13 mouse cellular contexts compared by ENCODE assay signal in genomic region chr11:36103556-36103955, GRCm38 (mm10).
DNase-seq lines count a peak whose midpoint lies in the region; ATAC-seq and TF ChIP-seq lines count a peak whose summit lies in the region.
"Had no signal": no experiment of that assay in that cellular context is flagged by ENCODE, and none has a peak within 500 bp of the region (broad histone marks: within the 10 kb centered on the region; RNA-seq: fewer than 3 reads in every experiment).

No protein-coding gene starts in this region.

- ATAC-seq in neural tube, embryonic 15.5 days (ENCODE audit: low FRiP score): 0 out of 2 replicates have a peak, but pooled peaks have one; percentile 28
- ATAC-seq: liver, embryonic 12.5 days; Patski had no signal

- H3K9me3 ChIP-seq in neural tube, embryonic 15.5 days (replicated peaks): no peaks in the 10 kb centered on the region
- H3K9me3 ChIP-seq: embryonic facial prominence, embryonic 10.5 days; liver, embryonic 12.5 days had no signal

- intact Hi-C loops in left cerebral cortex, postnatal 4 days (cut with DNase I): no loop called here

- no peak for TF ChIP-seq CTCF in cerebellum, adult 2 months (IDR thresholded peaks at IDR 0.05; ENCODE audit: borderline replicate concordance, insufficient read depth, low read depth, low read length)

- peak; percentile 81 to 82 for DNase-seq in cerebellum, postnatal 10 days
- DNase-seq in cerebellum, adult 2 months: no peak
- DNase-seq in left cerebral cortex, postnatal 4 days: peak; percentile 72
- DNase-seq in left cerebral cortex, adult 9 months (ENCODE audit: low spot score in 2 of 2): no peak
- peak; percentile 40 for DNase-seq in kidney, adult 9 months
- no peak for DNase-seq in right cerebral cortex, postnatal 25 days
- DNase-seq in layer of hippocampus, postnatal 10 days (ENCODE audit: low spot score in 2 of 2): no peak
- DNase-seq: cerebellum, adult 11-12 months; right cerebral cortex, postnatal 4 days had no signal

- no peaks in the 10 kb centered on the region for H3K36me3 ChIP-seq in neural tube, embryonic 15.5 days
- H3K36me3 ChIP-seq: embryonic facial prominence, embryonic 10.5 days; liver, embryonic 12.5 days had no signal

- no peak overlapping the region for H3K27ac ChIP-seq in cerebellum, adult 2 months (ENCODE audit: insufficient read depth, low read length)
- no peak overlapping the region; the same call in 1 of the 2 replicates for H3K27ac ChIP-seq in neural tube, embryonic 15.5 days (replicated peaks)
- H3K27ac ChIP-seq: embryonic facial prominence, embryonic 10.5 days; liver, embryonic 12.5 days had no signal

- no peaks in the 10 kb centered on the region for H3K27me3 ChIP-seq in cerebellum, adult 2 months (ENCODE audit: control insufficient read depth, insufficient read depth, low read length)
- H3K27me3 ChIP-seq in neural tube, embryonic 15.5 days (replicated peaks): no peaks in the 10 kb centered on the region
- H3K27me3 ChIP-seq: liver, embryonic 12.5 days had no signal

- H3K9ac ChIP-seq in neural tube, embryonic 15.5 days (replicated peaks): no peak overlapping the region
- H3K9ac ChIP-seq: liver, embryonic 12.5 days had no signal

- H3K4me3 ChIP-seq in cerebellum, adult 2 months (replicated peaks; ENCODE audit: insufficient read depth, low read depth, low read length): no peak overlapping the region
- no peak overlapping the region for H3K4me3 ChIP-seq in neural tube, embryonic 15.5 days (replicated peaks)
- H3K4me3 ChIP-seq: embryonic facial prominence, embryonic 10.5 days; liver, embryonic 12.5 days had no signal

- no peak for TF ChIP-seq POLR2A in cerebellum, adult 2 months (IDR thresholded peaks at IDR 0.05; ENCODE audit: borderline replicate concordance, insufficient read depth, low read length)

- no peaks in the 10 kb centered on the region for H3K4me1 ChIP-seq in cerebellum, adult 2 months (ENCODE audit: control insufficient read depth, insufficient read depth, low read length)
- H3K4me1 ChIP-seq in neural tube, embryonic 15.5 days: peaks cover 35% of the 10 kb centered on the region
- H3K4me1 ChIP-seq: liver, embryonic 12.5 days had no signal

- no peak overlapping the region for H3K4me2 ChIP-seq in neural tube, embryonic 15.5 days
- H3K4me2 ChIP-seq: liver, embryonic 12.5 days had no signal

- WGBS in cerebellum, adult 2 months: 46% methylated on average over 6 of the region's 6 CpGs
- 16% methylated on average over 6 of the region's 6 CpGs for WGBS in neural tube, embryonic 15.5 days

Comparison
In these comparisons a context has a peak if more than half of its experiments do, and no peak if none do; other contexts are left out.
1. DNase-seq: peak in cerebellum, postnatal 10 days (2 of 2), left cerebral cortex, postnatal 4 days (single experiment) and kidney, adult 9 months (single experiment); none in cerebellum, adult 2 months (0 of 2), left cerebral cortex, adult 9 months (0 of 2), right cerebral cortex, postnatal 25 days (single experiment) and layer of hippocampus, postnatal 10 days (0 of 2).